Mouse (Mus musculus) myocyte (in vitro differentiated cells): ENCODE data around the gene Plau.

Experiments used
- E2F4 ChIP-seq: IDR thresholded peaks from one replicate; pipeline ENCODE4 v1.6.1; 2011; ENCODE audit warnings: mild to moderate bottlenecking, control low read depth, moderate library complexity; ENCODE audit not compliant: insufficient read depth
- MAX ChIP-seq: IDR thresholded peaks from one replicate; pipeline ENCODE4 v1.6.1; 2011; ENCODE audit warnings: low read depth, mild to moderate bottlenecking, control low read depth
- MYOG ChIP-seq, 3 experiments: IDR thresholded peaks; one replicate each; pipeline ENCODE4 v1.6.1; 2011; ENCODE audit warnings: control low read depth in 2 of 3, low read depth in 2 of 3, mild to moderate bottlenecking in 2 of 3; ENCODE audit not compliant: insufficient read length in 2 of 3, control insufficient read depth in 1 of 3, insufficient read depth in 1 of 3
- POLR2A ChIP-seq: IDR thresholded peaks from one replicate; pipeline ENCODE4 v1.6.1; 2011; ENCODE audit warnings: low read depth, mild to moderate bottlenecking, control low read depth, moderate library complexity; ENCODE audit not compliant: insufficient read length
- POLR2AphosphoS2 ChIP-seq: IDR thresholded peaks from one replicate; pipeline ENCODE4 v1.6.1; 2011; ENCODE audit warnings: low read depth, control low read depth; ENCODE audit not compliant: insufficient read length
- TCF12 ChIP-seq: IDR thresholded peaks from one replicate; pipeline ENCODE4 v1.6.1; 2011; ENCODE audit warnings: mild to moderate bottlenecking, control low read depth; ENCODE audit not compliant: poor library complexity, insufficient read depth, severe bottlenecking
- USF1 ChIP-seq: IDR thresholded peaks from one replicate; pipeline ENCODE4 v1.6.1; 2011; ENCODE audit warnings: low read depth, mild to moderate bottlenecking, control low read depth, moderate library complexity

- TF ChIP-seq USF1 (no peak), POLR2AphosphoS2 (no peak), E2F4 (no peak), MAX (no peak), TCF12 (no peak), MYOG (IDR thresholded peaks at IDR 0.05; ENCODE audit: control insufficient read depth in 1 of 3, insufficient read depth in 1 of 3, insufficient read length in 2 of 3, low read depth in 2 of 3) (no peak), POLR2A (no peak)
Observed at GRCm38 (mm10) chr14:20870110-20870509, 33.6 kb downstream of the Plau start.
